Mouse (Mus musculus) adrenal gland, adult 8-10 months (tissue): ENCODE measurements around the gene Knstrn. TPM values are rescaled to one million over a fixed set of nuclear protein-coding genes. Genes with fewer than 3 reads are reported as not detected.

Experiments
- DNase-seq: peaks from one replicate; pipeline ENCODE4 v3.0.0; 2022
- total RNA-seq, 4 experiments: library from RNA; stranded (reverse); gene quantifications; 2 replicates each; pipeline ENCODE4 v1.2.4; 2022

Knstrn gene
- total RNA-seq, 4 experiments from 2014 or later = 1.3 to 3.2 (median 2.5) TPM

- DNase-seq = peak; percentile 65
Measured at GRCm38 (mm10) chr2:118790551-118791525, 23.0 kb upstream of the Knstrn start.

- DNase-seq = no peak
Measured at GRCm38 (mm10) chr2:118791591-118792258, 22.1 kb upstream of the Knstrn start.

GRCm38 (mm10) chr2:118792259-118792613, 21.6 kb upstream of the Knstrn start:
- DNase-seq = no peak

GRCm38 (mm10) chr2:118793636-118794035, 20.2 kb upstream of the Knstrn start:
- no peak for DNase-seq

GRCm38 (mm10) chr2:118802542-118803118, 11.2 kb upstream of the Knstrn start:
- DNase-seq = no peak

GRCm38 (mm10) chr2:118804474-118804873, 9.3 kb upstream of the Knstrn start:
- DNase-seq = no peak

GRCm38 (mm10) chr2:118805137-118805536, 8.7 kb upstream of the Knstrn start:
- DNase-seq = no peak

GRCm38 (mm10) chr2:118805756-118806155, 8.0 kb upstream of the Knstrn start:
- DNase-seq = no peak

- no peak for DNase-seq
Measured at GRCm38 (mm10) chr2:118806860-118807259, 6.9 kb upstream of the Knstrn start.

- DNase-seq = no peak
Measured at GRCm38 (mm10) chr2:118810861-118811260, 2.9 kb upstream of the Knstrn start.

GRCm38 (mm10) chr2:118812724-118813123, 1.1 kb upstream of the Knstrn start:
- DNase-seq = no peak

GRCm38 (mm10) chr2:118822800-118823199, 9.0 kb downstream of the Knstrn start:
- no peak for DNase-seq

GRCm38 (mm10) chr2:118824396-118824795, 10.6 kb downstream of the Knstrn start:
- DNase-seq = no peak

GRCm38 (mm10) chr2:118829096-118829495, 15.3 kb downstream of the Knstrn start:
- DNase-seq = no peak

- DNase-seq = no peak
Measured at GRCm38 (mm10) chr2:118834061-118834460, 20.3 kb downstream of the Knstrn start.

- no peak for DNase-seq
Measured at GRCm38 (mm10) chr2:118835115-118835514, 21.3 kb downstream of the Knstrn start.

GRCm38 (mm10) chr2:118838330-118838729, 24.5 kb downstream of the Knstrn start:
- no peak for DNase-seq

- no peak for DNase-seq
Measured at GRCm38 (mm10) chr2:118841186-118841585, 27.4 kb downstream of the Knstrn start.

- DNase-seq = peak; percentile 81
Measured at GRCm38 (mm10) chr2:118841774-118842173, 28.0 kb downstream of the Knstrn start.

GRCm38 (mm10) chr2:118844427-118844826, 30.6 kb downstream of the Knstrn start:
- DNase-seq = no peak

GRCm38 (mm10) chr2:118846246-118846645, 32.4 kb downstream of the Knstrn start:
- DNase-seq = no peak

- no peak for DNase-seq
Measured at GRCm38 (mm10) chr2:118851756-118852155, 38.0 kb downstream of the Knstrn start.
